8 mouse cellular contexts compared by ENCODE assay signal in genomic region chr17:46152847-46153782, GRCm38 (mm10). TPM values are rescaled to one million over a fixed set of nuclear protein-coding genes. Genes with fewer than 3 reads are reported as not detected.
DNase-seq lines count a peak whose midpoint lies in the region; ATAC-seq and TF ChIP-seq lines count a peak whose summit lies in the region.

Gene Mad2l1bp, minus strand, starts transcription at chr17:46153553.

- H3K27me3 ChIP-seq in G1E (ENCODE audit: insufficient read depth, low read length) = no peaks in the 10 kb centered on the region
- no peaks in the 10 kb centered on the region for H3K27me3 ChIP-seq in forebrain, embryonic 15.5 days
- H3K27me3 ChIP-seq in lung, embryonic 14.5 days (ENCODE audit: insufficient read depth, low read length) = no peaks in the 10 kb centered on the region

- H3K4me3 ChIP-seq in G1E (ENCODE audit: low read depth, low read length) = peak within 1 kb of the TSS; percentile 83
- peak within 1 kb of the TSS; percentile 57 for H3K4me3 ChIP-seq in forebrain, embryonic 15.5 days
- peak within 1 kb of the TSS; percentile 74 for H3K4me3 ChIP-seq in layer of hippocampus, adult 2 months
- peak within 1 kb of the TSS; percentile 70 for H3K4me3 ChIP-seq in lung, embryonic 14.5 days (ENCODE audit: low read depth, low read length)
- H3K4me3 ChIP-seq in olfactory bulb, adult 2 months (ENCODE audit: insufficient read depth, low read depth, low read length) = peak within 1 kb of the TSS; percentile 88

- peak within 1 kb of the TSS; percentile 65 for H3K4me2 ChIP-seq in forebrain, embryonic 15.5 days (replicated peaks)
- H3K4me2 ChIP-seq in lung, embryonic 14.5 days = peak within 1 kb of the TSS; percentile 88

- TF ChIP-seq POLR2A in olfactory bulb, adult 2 months (IDR thresholded peaks at IDR 0.05; ENCODE audit: insufficient read depth, low read depth, low read length) = peak; percentile 66

- H3K4me1 ChIP-seq in G1E (ENCODE audit: insufficient read depth, low read depth, low read length) = peaks cover 38% of the 10 kb centered on the region
- peaks cover 12% of the 10 kb centered on the region for H3K4me1 ChIP-seq in forebrain, embryonic 15.5 days
- no peaks in the 10 kb centered on the region for H3K4me1 ChIP-seq in lung, embryonic 14.5 days (ENCODE audit: insufficient read depth)
- H3K4me1 ChIP-seq in olfactory bulb, adult 2 months (ENCODE audit: control insufficient read depth, insufficient read depth, low read length) = 0 out of 2 replicates have a peak, but pooled peaks cover 2% of the 10 kb centered on the region

- H3K9ac ChIP-seq in forebrain, embryonic 15.5 days (replicated peaks) = peak within 1 kb of the TSS; percentile 63
- peak within 1 kb of the TSS; percentile 76 for H3K9ac ChIP-seq in lung, embryonic 14.5 days

- no peak for TF ChIP-seq CTCF in G1E (IDR thresholded peaks at IDR 0.05; ENCODE audit: low read depth, low read length)
- TF ChIP-seq CTCF in layer of hippocampus, adult 2 months (conservative IDR thresholded peaks at IDR 0.05) = no peak
- TF ChIP-seq CTCF in lung, embryonic 14.5 days (IDR thresholded peaks at IDR 0.05; ENCODE audit: low read depth) = no peak
- TF ChIP-seq CTCF in olfactory bulb, adult 2 months (IDR thresholded peaks at IDR 0.05; ENCODE audit: insufficient read depth, low read depth, low read length) = no peak

- 8% methylated on average over 33 of the region's 33 CpGs for WGBS in forebrain, embryonic 15.5 days
- WGBS in lung, embryonic 14.5 days = 3% methylated on average over 33 of the region's 33 CpGs
- 6% methylated on average over 33 of the region's 33 CpGs for WGBS in olfactory bulb, adult 2 months

- no peaks in the 10 kb centered on the region for H3K9me3 ChIP-seq in G1E (replicated peaks)
- H3K9me3 ChIP-seq in forebrain, embryonic 15.5 days = no peaks in the 10 kb centered on the region
- no peaks in the 10 kb centered on the region for H3K9me3 ChIP-seq in lung, embryonic 14.5 days (ENCODE audit: low read depth, low read length)

- peak within 1 kb of the TSS; percentile 43 for H3K27ac ChIP-seq in forebrain, embryonic 15.5 days (replicated peaks)
- peak within 1 kb of the TSS; percentile 86 for H3K27ac ChIP-seq in layer of hippocampus, adult 2 months
- peak within 1 kb of the TSS; percentile 82 for H3K27ac ChIP-seq in lung, embryonic 14.5 days (ENCODE audit: low read depth)
- no peak within 1 kb of the TSS; the same call in 1 of the 2 replicates for H3K27ac ChIP-seq in olfactory bulb, adult 2 months (ENCODE audit: insufficient read depth, low read depth, low read length)

- intact Hi-C loops in heart, postnatal 25 days (cut with DNase I) = no loop called here

- ATAC-seq in G1E (ENCODE audit: extremely low read depth, insufficient number of reproducible peaks, low FRiP score, poor library complexity, severe bottlenecking) = peak; percentile 94
- ATAC-seq in forebrain, embryonic 15.5 days (replicated peaks) = peak; percentile 91
- ATAC-seq in lung, embryonic 14.5 days (ENCODE audit: insufficient read depth) = peak; percentile 96

- DNase-seq in G1E (ENCODE audit: low spot score) = peak; percentile 85
- peak; percentile 87 for DNase-seq in cerebellum, adult 11-12 months
- peak; percentile 85 for DNase-seq in heart, postnatal 25 days (ENCODE audit: low spot score)
- peak; percentile 86 to 90 for DNase-seq in layer of hippocampus, adult 2 months (ENCODE audit: low spot score in 2 of 2)
- peak; percentile 97 for DNase-seq in lung, embryonic 14.5 days
- DNase-seq in thymus, postnatal 10 days (ENCODE audit: low spot score in 2 of 2) = peak; percentile 88 to 90

- peaks cover 20% of the 10 kb centered on the region for H3K36me3 ChIP-seq in G1E (replicated peaks)
- H3K36me3 ChIP-seq in forebrain, embryonic 15.5 days = peaks cover 7% of the 10 kb centered on the region
- peaks cover 18% of the 10 kb centered on the region for H3K36me3 ChIP-seq in lung, embryonic 14.5 days (ENCODE audit: insufficient read depth)

RNA-seq across cellular contexts. Expression of gene Mad2l1bp, which starts in this region (rescaled TPM):
- total RNA-seq in G1E (2014; fragmentation: Nextera tagmentation) (21.7 and 27.4 TPM in 2 replicates), G1E (2017) (12.7 and 14.0 TPM in 2 replicates)
- 7.8 and 12.8 TPM in 2 replicates for polyA plus RNA-seq in G1E (2012)
- polyA plus RNA-seq in forebrain, embryonic 15.5 days (2015; fragmentation: Nextera tagmentation; extraction: Ambion mirVana) = 27.0 and 28.9 TPM in 2 replicates
- total RNA-seq in heart, postnatal 25 days (2021) = 10 to 100 TPM; 17.2 to 22.4 TPM
- 10 to 100 TPM in 1 of 2 experiments, 1 to 10 TPM in 1; 7.9 to 10.5 TPM for total RNA-seq in layer of hippocampus, adult 2 months (2021)
- 41.3 and 46.5 TPM in 2 replicates for polyA plus RNA-seq in lung, embryonic 14.5 days (2014; fragmentation: Nextera tagmentation; extraction: Ambion mirVana)
- not detected in 2 replicates for polyA plus RNA-seq in olfactory bulb, adult 2 months (2012; ENCODE audit: insufficient read depth, insufficient read length, low replicate concordance, missing spikeins)
